In genomic region chr9:15064176-15064575, GRCm38 (mm10) we compare ENCODE assay signal across 25 mouse cellular contexts. TPM values are rescaled to one million over a fixed set of nuclear protein-coding genes. Genes with fewer than 3 reads are reported as not detected.
DNase-seq lines count a peak whose midpoint lies in the region; ATAC-seq and TF ChIP-seq lines count a peak whose summit lies in the region.
"Had no signal": no experiment of that assay in that cellular context is flagged by ENCODE, and none has a peak within 500 bp of the region (broad histone marks: within the 10 kb centered on the region; RNA-seq: fewer than 3 reads in every experiment).

No protein-coding gene starts in this region.

- peak; percentile 86 for ATAC-seq in CD4-positive, CD25-positive, alpha-beta regulatory T cell, adult 4 months
- peak; percentile 70 for ATAC-seq in intestine, embryonic 15.5 days
- no peak for ATAC-seq in hindbrain, embryonic 14.5 days (ENCODE audit: low FRiP score)
- ATAC-seq: forebrain, embryonic 15.5 days; midbrain, embryonic 16.5 days had no signal

- TF ChIP-seq CTCF in small intestine, adult 2 months (IDR thresholded peaks at IDR 0.05; ENCODE audit: extremely low read depth, insufficient read length, insufficient replicate concordance, low read depth, low read length) = no peak

- peak; percentile 46 for DNase-seq in A20 (ENCODE audit: low read depth, low spot score)
- DNase-seq in layer of hippocampus, adult 9-11 months = no peak
- DNase-seq in layer of hippocampus, postnatal 14 days (ENCODE audit: low spot score in 2 of 2) = no peak
- DNase-seq in hindbrain, embryonic 14.5 days (ENCODE audit: low spot score) = no peak
- DNase-seq: adrenal gland, postnatal 25 days; B cell, adult 2 months; cerebellum, adult 9-10 months; heart, postnatal 10 days; kidney, adult 2 months; liver, embryonic 13.5 days; lung, postnatal 4 days; thymus, postnatal 14 days had no signal

- no peaks in the 10 kb centered on the region for H3K9me3 ChIP-seq in intestine, embryonic 15.5 days
- H3K9me3 ChIP-seq in hindbrain, embryonic 14.5 days (ENCODE audit: control insufficient read depth, low read length) = no peaks in the 10 kb centered on the region
- H3K9me3 ChIP-seq: forebrain, embryonic 15.5 days; hindbrain, embryonic 12.5 days; limb, embryonic 10.5 days; liver, embryonic 13.5 days had no signal

- H3K4me1 ChIP-seq in intestine, embryonic 15.5 days (replicated peaks) = no peaks in the 10 kb centered on the region
- H3K4me1 ChIP-seq in small intestine, adult 2 months (ENCODE audit: control insufficient read depth, insufficient read depth, insufficient read length, low read length) = peaks cover 36% of the 10 kb centered on the region
- H3K4me1 ChIP-seq in hindbrain, embryonic 14.5 days (replicated peaks; ENCODE audit: control insufficient read depth, insufficient read depth, low read length) = no peaks in the 10 kb centered on the region
- H3K4me1 ChIP-seq: forebrain, embryonic 15.5 days; hindbrain, embryonic 12.5 days had no signal

- 3% methylated on average over 1 of the region's 1 CpGs for WGBS in intestine, embryonic 15.5 days
- WGBS in small intestine, adult 2 months = 0% methylated on average over 1 of the region's 1 CpGs
- WGBS in hindbrain, embryonic 14.5 days = 13% methylated on average over 1 of the region's 1 CpGs

- H3K9ac ChIP-seq in intestine, embryonic 15.5 days = no peak overlapping the region
- H3K9ac ChIP-seq in hindbrain, embryonic 14.5 days = no peak overlapping the region
- H3K9ac ChIP-seq: forebrain, embryonic 15.5 days; hindbrain, embryonic 12.5 days; liver, embryonic 13.5 days had no signal

- no peak overlapping the region for H3K27ac ChIP-seq in intestine, embryonic 15.5 days
- H3K27ac ChIP-seq in small intestine, adult 2 months (ENCODE audit: insufficient read depth, low read depth, low read length) = peak overlapping the region; percentile 87
- H3K27ac ChIP-seq in hindbrain, embryonic 14.5 days = no peak overlapping the region
- H3K27ac ChIP-seq: forebrain, embryonic 15.5 days; hindbrain, embryonic 12.5 days; kidney, postnatal 0 days; limb, embryonic 10.5 days; liver, embryonic 13.5 days had no signal

- no peak overlapping the region for H3K4me3 ChIP-seq in intestine, embryonic 15.5 days (replicated peaks)
- no peak overlapping the region for H3K4me3 ChIP-seq in small intestine, adult 2 months (ENCODE audit: low read depth, low read length)
- no peak overlapping the region for H3K4me3 ChIP-seq in hindbrain, embryonic 14.5 days (replicated peaks; ENCODE audit: low read length)
- H3K4me3 ChIP-seq: forebrain, embryonic 15.5 days; hindbrain, embryonic 12.5 days; limb, embryonic 10.5 days; liver, embryonic 13.5 days; myocyte had no signal

- no peaks in the 10 kb centered on the region for H3K36me3 ChIP-seq in intestine, embryonic 15.5 days
- H3K36me3 ChIP-seq in small intestine, adult 2 months (ENCODE audit: control insufficient read depth, insufficient read depth, low read length) = no peaks in the 10 kb centered on the region
- no peaks in the 10 kb centered on the region for H3K36me3 ChIP-seq in hindbrain, embryonic 14.5 days (replicated peaks; ENCODE audit: control insufficient read depth, insufficient read depth)
- H3K36me3 ChIP-seq: forebrain, embryonic 15.5 days; hindbrain, embryonic 12.5 days; limb, embryonic 10.5 days; liver, embryonic 13.5 days had no signal

- H3K27me3 ChIP-seq in intestine, embryonic 15.5 days (replicated peaks) = no peaks in the 10 kb centered on the region
- no peaks in the 10 kb centered on the region for H3K27me3 ChIP-seq in small intestine, adult 2 months (ENCODE audit: control insufficient read depth, insufficient read depth, low read length)
- H3K27me3 ChIP-seq in hindbrain, embryonic 14.5 days (ENCODE audit: control insufficient read depth, insufficient read depth, low read length) = no peaks in the 10 kb centered on the region
- H3K27me3 ChIP-seq: forebrain, embryonic 15.5 days; hindbrain, embryonic 12.5 days; liver, embryonic 13.5 days had no signal

- no peak for TF ChIP-seq POLR2A in small intestine, adult 2 months (IDR thresholded peaks at IDR 0.05; ENCODE audit: low read depth, low read length)

- H3K4me2 ChIP-seq in intestine, embryonic 15.5 days (replicated peaks) = no peak overlapping the region
- H3K4me2 ChIP-seq in hindbrain, embryonic 14.5 days (replicated peaks) = no peak overlapping the region
- H3K4me2 ChIP-seq: forebrain, embryonic 15.5 days; heart, embryonic 11.5 days; hindbrain, embryonic 12.5 days; liver, embryonic 13.5 days had no signal

RNA-seq across cellular contexts. Expression of gene Panx1, which starts 18.9 kb away (rescaled TPM):
- polyA plus RNA-seq in CD4-positive, CD25-positive, alpha-beta regulatory T cell, adult 4 months (2017; shearing (Covaris generic)) = 10 to 100 TPM; 16.1 to 23.4 TPM
- polyA plus RNA-seq in intestine, embryonic 15.5 days (2015; fragmentation: Nextera tagmentation; extraction: Ambion mirVana) = 39.9 and 44.4 TPM in 2 replicates
- 29.1 and 134 TPM in 2 replicates for polyA plus RNA-seq in small intestine, adult 2 months (2012; rRNA removed)
- total RNA-seq in layer of hippocampus, postnatal 14 days (2021) = 10 to 100 TPM; 42.4 to 48.1 TPM
- 197 and 225 TPM in 2 replicates for polyA plus RNA-seq in hindbrain, embryonic 14.5 days (2014; fragmentation: Nextera tagmentation; extraction: Ambion mirVana)

RNA-seq across cellular contexts. Expression of gene Hephl1, which starts 47.7 kb away (rescaled TPM):
- not detected for polyA plus RNA-seq in CD4-positive, CD25-positive, alpha-beta regulatory T cell, adult 4 months (2017; shearing (Covaris generic))
- polyA plus RNA-seq in intestine, embryonic 15.5 days (2015; fragmentation: Nextera tagmentation; extraction: Ambion mirVana) = not detected in 2 replicates
- polyA plus RNA-seq in small intestine, adult 2 months (2012; rRNA removed) = 0.04 TPM in 1 of 2 replicates, not detected in the other
- not detected for total RNA-seq in layer of hippocampus, postnatal 14 days (2021)
- not detected in 2 replicates for polyA plus RNA-seq in hindbrain, embryonic 14.5 days (2014; fragmentation: Nextera tagmentation; extraction: Ambion mirVana)
- total RNA-seq: layer of hippocampus, postnatal 25 days had no signal
- polyA plus RNA-seq: brain, embryonic 14.5 days; forebrain, embryonic 15.5 days; heart, embryonic 11.5 days; hindbrain, embryonic 12.5 days; kidney, postnatal 0 days; limb, embryonic 10.5 days; liver, embryonic 13.5 days; lung, embryonic 16.5 days; midbrain, embryonic 16.5 days had no signal
